Mouse (Mus musculus): ENCODE data around the gene Pla2g5. TPM values are rescaled to one million over a fixed set of nuclear protein-coding genes. Genes with fewer than 3 reads are reported as not detected.
"Not testable (repeated sequence)": the region's sequence is repeated elsewhere in the genome, so short reads cannot be mapped to it uniquely, and the experiment has no call there.

The Pla2g5 gene
- total RNA-seq, 2 experiments from 2014 or later: 4.5 to 4.7 TPM

GRCm38 (mm10) chr4:138878783-138879182, 15.5 kb upstream of the Pla2g5 start:
- Histone ChIP-seq H3K27ac (no peak overlapping the region), H3K4me3 (no peak overlapping the region)
- no peak for DNase-seq (ENCODE audit: extremely low spot score in 1 of 2, low spot score in 2 of 2)
- TF ChIP-seq CTCF (IDR thresholded peaks at IDR 0.05): no peak
- intact Hi-C loops (cut with DNase I): no loop called here

GRCm38 (mm10) chr4:138877731-138878130, 14.4 kb upstream of the Pla2g5 start, which contains the start of gene Pla2g2e:
Gene Pla2g2e, plus strand, starts transcription at chr4:138877942.
- intact Hi-C loops (cut with DNase I): no loop called here

GRCm38 (mm10) chr4:138875986-138876385, 12.7 kb upstream of the Pla2g5 start:
- Histone ChIP-seq H3K27ac (no peak overlapping the region), H3K4me3 (no peak overlapping the region)
- intact Hi-C loops (cut with DNase I): no loop called here
- no peak for DNase-seq (ENCODE audit: extremely low spot score in 1 of 2, low spot score in 2 of 2)
- no peak for TF ChIP-seq CTCF (IDR thresholded peaks at IDR 0.05)

More at GRCm38 (mm10) chr4:138877731-138878130, 14.4 kb upstream of the Pla2g5 start, which contains the start of gene Pla2g2e:
- Histone ChIP-seq H3K4me3 (no peak within 1 kb of the TSS), H3K27ac (no peak within 1 kb of the TSS)
- no peak for TF ChIP-seq CTCF (IDR thresholded peaks at IDR 0.05)
- no peak for DNase-seq (ENCODE audit: extremely low spot score in 1 of 2, low spot score in 2 of 2)

GRCm38 (mm10) chr4:138875275-138875674, 12.0 kb upstream of the Pla2g5 start:
- H3K4me3 ChIP-seq; intact Hi-C loops (cut with DNase I); H3K27ac ChIP-seq; DNase-seq (ENCODE audit: extremely low spot score in 1 of 2, low spot score in 2 of 2): not testable (repeated sequence)

- Histone ChIP-seq H3K27ac (no peak within 1 kb of the TSS), H3K4me3 (no peak within 1 kb of the TSS)
- intact Hi-C loops (cut with DNase I): no loop called here
- DNase-seq (ENCODE audit: extremely low spot score in 1 of 2, low spot score in 2 of 2): no peak
- no peak for TF ChIP-seq CTCF (IDR thresholded peaks at IDR 0.05)
These were observed 10.6 kb upstream of the Pla2g5 start, which contains the start of gene Gm13030 for GRCm38 (mm10) chr4:138873864-138874263. Gene Gm13030, minus strand, starts transcription at chr4:138873964.

- no peak overlapping the region for H3K4me3 ChIP-seq
- no peak for DNase-seq (ENCODE audit: extremely low spot score in 1 of 2, low spot score in 2 of 2)
- intact Hi-C loops (cut with DNase I): no loop called here
- H3K27ac ChIP-seq: no peak overlapping the region
- no peak for TF ChIP-seq CTCF (IDR thresholded peaks at IDR 0.05)
These were observed 5.4 kb upstream of the Pla2g5 start for GRCm38 (mm10) chr4:138868666-138869065.

- Histone ChIP-seq H3K4me3 (no peak overlapping the region), H3K27ac (no peak overlapping the region)
- intact Hi-C loops (cut with DNase I): loop anchor here (2.0 kb wide), 1 partner anchor 212 kb away; no protein-coding TSS in a partner anchor
- peak; percentile 69 to 78 for DNase-seq (ENCODE audit: extremely low spot score in 1 of 2, low spot score in 2 of 2)
- TF ChIP-seq CTCF (IDR thresholded peaks at IDR 0.05): peak; percentile 93
These were observed 3.1 kb upstream of the Pla2g5 start for GRCm38 (mm10) chr4:138866413-138866812.

- DNase-seq (ENCODE audit: extremely low spot score in 1 of 2, low spot score in 2 of 2): no peak
- H3K4me3 ChIP-seq: no peak overlapping the region
- no peak overlapping the region for H3K27ac ChIP-seq
- intact Hi-C loops (cut with DNase I): loop anchor here (1.0 to 2.0 kb wide), 2 partner anchors 18 to 213 kb away; no protein-coding TSS in a partner anchor
- TF ChIP-seq CTCF (IDR thresholded peaks at IDR 0.05): no peak
These were observed 2.7 kb upstream of the Pla2g5 start for GRCm38 (mm10) chr4:138865991-138866390.

GRCm38 (mm10) chr4:138865092-138865491, 1.8 kb upstream of the Pla2g5 start:
- H3K27ac ChIP-seq: no peak overlapping the region
- H3K4me3 ChIP-seq: no peak overlapping the region
- no peak for TF ChIP-seq CTCF (IDR thresholded peaks at IDR 0.05)
- DNase-seq (ENCODE audit: extremely low spot score in 1 of 2, low spot score in 2 of 2): no peak
- intact Hi-C loops (cut with DNase I): loop anchor here (1.0 kb wide), 1 partner anchor 19 kb away; no protein-coding TSS in a partner anchor

- peak; percentile 55 for TF ChIP-seq CTCF (IDR thresholded peaks at IDR 0.05)
- peak; percentile 67 to 79 for DNase-seq (ENCODE audit: extremely low spot score in 1 of 2, low spot score in 2 of 2)
- Histone ChIP-seq H3K4me3 (no peak overlapping the region), H3K27ac (peak overlapping the region; percentile 20; the same call in 1 of the 2 replicates)
- intact Hi-C loops (cut with DNase I): no loop called here
These were observed 3.6 kb downstream of the Pla2g5 start for GRCm38 (mm10) chr4:138859728-138860127.

- no peak for DNase-seq (ENCODE audit: extremely low spot score in 1 of 2, low spot score in 2 of 2)
- H3K4me3 ChIP-seq: no peak overlapping the region
- intact Hi-C loops (cut with DNase I): no loop called here
These were observed 4.0 kb downstream of the Pla2g5 start for GRCm38 (mm10) chr4:138859245-138859644.

GRCm38 (mm10) chr4:138858446-138858845, 4.8 kb downstream of the Pla2g5 start:
- intact Hi-C loops (cut with DNase I): no loop called here
- Histone ChIP-seq H3K4me3 (no peak overlapping the region), H3K27ac (peak overlapping the region; percentile 36)
- DNase-seq (ENCODE audit: extremely low spot score in 1 of 2, low spot score in 2 of 2): no peak
- no peak for TF ChIP-seq CTCF (IDR thresholded peaks at IDR 0.05)

More at GRCm38 (mm10) chr4:138859245-138859644, 4.0 kb downstream of the Pla2g5 start:
- peak; percentile 30 for TF ChIP-seq CTCF (IDR thresholded peaks at IDR 0.05)
- peak overlapping the region; percentile 36; the same call in 1 of the 2 replicates for H3K27ac ChIP-seq

- intact Hi-C loops (cut with DNase I): no loop called here
- no peak for DNase-seq (ENCODE audit: extremely low spot score in 1 of 2, low spot score in 2 of 2)
- H3K4me3 ChIP-seq: no peak overlapping the region
- no peak overlapping the region for H3K27ac ChIP-seq
- TF ChIP-seq CTCF (IDR thresholded peaks at IDR 0.05): no peak
These were observed 5.7 kb downstream of the Pla2g5 start for GRCm38 (mm10) chr4:138857576-138857975.
